Mouse (Mus musculus) liver, embryonic 14.5 days (tissue): ENCODE measurements around the gene Aoc1. TPM values are rescaled to one million over a fixed set of nuclear protein-coding genes. Genes with fewer than 3 reads are reported as not detected.

ENCODE experiments used
- ATAC-seq: fragments of 200-750 bp; cut with Nextera tagmentation; 2 replicates; pipeline ENCODE4 v1.8.0; 2017; ENCODE audit warnings: moderate number of reproducible peaks, mild to moderate bottlenecking, moderate library complexity; ENCODE audit not compliant: insufficient read depth
- DNase-seq, 3 experiments: peaks; one replicate each; pipeline ENCODE4 v3.0.0-alpha.2; 2012 to 2013; ENCODE audit warnings: low read depth in 3 of 3, low spot score in 3 of 3
- H3K27ac ChIP-seq: fragments of 300-500 bp; sonication (generic); 2 replicates; pipeline ENCODE4 v1.5.1; 2014; ENCODE audit warnings: moderate library complexity, mild to moderate bottlenecking, control low read depth, inconsistent platforms
- H3K27me3 ChIP-seq: fragments of 300-500 bp; sonication (generic); 2 replicates; pipeline ENCODE4 v1.6.1; 2014; ENCODE audit warnings: mild to moderate bottlenecking, low read length, moderate library complexity; ENCODE audit not compliant: control insufficient read depth, insufficient read depth
- H3K36me3 ChIP-seq: fragments of 300-500 bp; sonication (generic); replicated peaks from 2 replicates; pipeline ENCODE4 v1.6.1; 2014; ENCODE audit warnings: low read depth; ENCODE audit not compliant: control insufficient read depth, insufficient read depth
- H3K4me1 ChIP-seq, 2 experiments: fragments of 200-500 bp in 1 of 2; fragments of 300-500 bp in 1 of 2; sonication (generic) in 1 of 2; replicated peaks; 2 replicates each; pipeline ENCODE4 v1.6.1; 2012 to 2014; ENCODE audit warnings: antibody characterized with exemption in 1 of 2, inconsistent platforms in 1 of 2, low read length in 1 of 2; ENCODE audit not compliant: control insufficient read depth in 2 of 2, insufficient read depth in 2 of 2
- H3K4me2 ChIP-seq: fragments of 300-500 bp; sonication (generic); 2 replicates; pipeline ENCODE4 v1.6.1; 2014; ENCODE audit warnings: low read depth, mild to moderate bottlenecking, control low read depth, moderate library complexity
- H3K4me3 ChIP-seq, 2 experiments: fragments of 200-500 bp in 1 of 2; fragments of 300-500 bp in 1 of 2; sonication (generic) in 1 of 2; 2 replicates each; pipeline ENCODE4 v1.5.1; 2012 to 2014; ENCODE audit warnings: low read depth in 2 of 2, low read length in 2 of 2, mild to moderate bottlenecking in 2 of 2, control low read depth in 1 of 2, inconsistent platforms in 1 of 2, moderate library complexity in 1 of 2; ENCODE audit not compliant: insufficient read depth in 1 of 2
- H3K9ac ChIP-seq: fragments of 300-500 bp; sonication (generic); replicated peaks from 2 replicates; pipeline ENCODE4 v1.6.1; 2014; ENCODE audit warnings: mild to moderate bottlenecking, control low read depth, moderate library complexity
- H3K9me3 ChIP-seq: fragments of 300-500 bp; sonication (generic); 2 replicates; pipeline ENCODE4 v1.6.1; 2016; ENCODE audit warnings: low read length, mixed read lengths; ENCODE audit not compliant: control insufficient read depth
- CTCF ChIP-seq: IDR thresholded peaks from 2 replicates; pipeline ENCODE4 v1.5.1; 2016; ENCODE audit warnings: antibody characterized with exemption, low read depth, control low read depth
- EP300 ChIP-seq: IDR thresholded peaks from 2 replicates; pipeline ENCODE4 v1.6.1; 2016; ENCODE audit warnings: antibody characterized with exemption, low read depth
- WGBS: fragments of 180-500 bp; shearing (Covaris S2); extraction: QIAGEN DNeasy Blood & Tissue Kit; methylation state at CpG from one replicate; pipeline ENCODE4 v1.1.7; 2014; ENCODE audit not compliant: insufficient replicate concordance; 5-methylcytosine and 5-hydroxymethylcytosine counted together
- polyA plus RNA-seq, 2 experiments: library from polyadenylated mRNA; depleted of rRNA in 1 of 2; stranded (reverse) in 1 of 2; unstranded in 1 of 2; fragments of >200 nt; fragmentation: Nextera tagmentation in 1 of 2; extraction: Ambion mirVana in 1 of 2; gene quantifications; 2 replicates each; pipeline versions ENCODE4 v1.2.1 to v1.2.3; 2012 to 2014

The Aoc1 gene
- polyA plus RNA-seq, 2 experiments: not detected

- DNase-seq (no peak), ATAC-seq (no peak)
- Histone ChIP-seq H3K4me3 (no peak overlapping the region), H3K9me3 (no peaks in the 10 kb centered on the region), H3K27me3 (no peaks in the 10 kb centered on the region), H3K27ac (no peak overlapping the region), H3K4me2 (no peak overlapping the region), H3K36me3 (no peaks in the 10 kb centered on the region), H3K4me1 (0 out of 4 replicates have a peak, but pooled peaks cover 0 to 4% of the 10 kb centered on the region in 2 experiments), H3K9ac (no peak overlapping the region)
- no peak for TF ChIP-seq CTCF
- no peak for TF ChIP-seq EP300
- 62% methylated on average over 7 of the region's 7 CpGs for WGBS
These were observed 35.2 kb upstream of the Aoc1 start for GRCm38 (mm10) chr6:48837516-48837915.

DNA sequence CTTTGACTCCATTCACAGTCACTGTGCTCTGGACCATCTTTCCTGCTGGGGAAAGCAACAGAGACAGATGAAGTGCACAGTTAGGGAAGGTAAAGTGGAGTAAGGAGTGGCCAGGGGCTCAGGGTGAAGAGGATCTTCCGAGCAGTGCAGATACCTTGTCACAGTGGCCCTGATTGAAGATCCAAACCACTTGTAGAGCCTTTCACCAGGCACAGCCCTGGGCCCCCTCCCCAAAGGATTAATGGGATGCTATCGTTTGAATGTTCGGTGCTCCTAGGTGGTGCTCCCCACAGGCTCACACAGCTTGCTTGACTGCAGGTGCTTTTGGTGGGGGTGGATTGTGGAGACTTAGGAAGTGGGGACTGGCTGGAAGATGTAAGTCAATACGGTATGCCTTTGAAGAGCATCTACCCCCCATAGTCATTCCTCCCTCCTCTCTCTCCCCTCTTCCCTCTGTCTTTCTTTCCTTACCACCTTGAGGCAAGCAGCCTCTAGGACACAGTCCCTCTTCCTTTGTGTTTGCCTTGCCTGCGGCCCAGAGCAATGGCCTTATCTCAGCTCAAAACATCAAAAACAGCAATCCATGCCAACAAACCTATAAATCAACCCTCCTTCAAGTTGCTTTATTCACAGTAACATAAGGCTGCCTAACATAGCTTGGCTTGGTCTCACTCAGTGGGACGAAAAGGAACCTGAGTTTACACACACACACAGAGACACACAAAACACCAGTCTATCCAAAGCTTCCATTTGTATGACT is 34.2 kb upstream of the Aoc1 start:
- Histone ChIP-seq H3K4me3 (no peak overlapping the region), H3K27ac (no peak overlapping the region), H3K4me1 (no peaks in the 10 kb centered on the region), H3K9me3 (no peaks in the 10 kb centered on the region), H3K36me3 (no peaks in the 10 kb centered on the region), H3K9ac (no peak overlapping the region), H3K27me3 (no peaks in the 10 kb centered on the region), H3K4me2 (peak overlapping the region; percentile 53)
- DNase-seq (no peak), ATAC-seq (no peak)
- TF ChIP-seq CTCF (no peak), EP300 (no peak)
- WGBS: 61% methylated on average over 6 of the region's 6 CpGs

DNA sequence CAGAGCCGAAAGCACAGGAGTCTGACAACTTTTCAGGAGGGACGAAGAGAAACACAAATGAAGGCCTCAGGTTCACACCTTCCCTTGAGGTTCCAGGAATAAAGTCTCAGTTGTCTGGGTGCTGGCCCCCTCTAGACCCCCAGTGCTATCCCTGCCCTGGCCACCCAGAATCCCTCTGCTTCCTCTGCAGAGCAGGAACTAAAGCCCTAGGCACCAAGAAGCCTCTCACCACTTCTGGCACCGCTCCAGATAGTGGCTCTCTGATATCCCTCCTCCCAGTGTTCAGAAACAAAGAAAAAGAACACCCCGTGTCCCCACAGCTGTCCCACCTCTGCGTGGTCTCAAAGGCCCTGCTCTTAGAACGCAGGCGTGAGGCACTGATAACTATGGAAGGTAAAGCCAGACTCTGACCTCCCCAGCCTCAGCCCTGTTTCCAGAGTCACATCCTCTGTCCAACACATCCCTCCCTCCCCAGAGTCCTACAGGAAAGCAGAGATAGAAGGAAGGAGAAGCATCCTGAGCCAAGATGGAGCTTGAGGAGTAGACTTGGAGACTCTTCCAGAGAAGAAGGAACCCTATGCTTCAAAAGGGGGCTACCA is 32.2 kb upstream of the Aoc1 start, which contains the start of gene Tmem176a:
TSS of gene Tmem176a (plus strand) at position 549 of the 599 bp plus-strand sequence.
- TF ChIP-seq CTCF (no peak), EP300 (no peak)
- 12% methylated on average over 7 of the region's 7 CpGs for WGBS
- no peak for DNase-seq

DNA sequence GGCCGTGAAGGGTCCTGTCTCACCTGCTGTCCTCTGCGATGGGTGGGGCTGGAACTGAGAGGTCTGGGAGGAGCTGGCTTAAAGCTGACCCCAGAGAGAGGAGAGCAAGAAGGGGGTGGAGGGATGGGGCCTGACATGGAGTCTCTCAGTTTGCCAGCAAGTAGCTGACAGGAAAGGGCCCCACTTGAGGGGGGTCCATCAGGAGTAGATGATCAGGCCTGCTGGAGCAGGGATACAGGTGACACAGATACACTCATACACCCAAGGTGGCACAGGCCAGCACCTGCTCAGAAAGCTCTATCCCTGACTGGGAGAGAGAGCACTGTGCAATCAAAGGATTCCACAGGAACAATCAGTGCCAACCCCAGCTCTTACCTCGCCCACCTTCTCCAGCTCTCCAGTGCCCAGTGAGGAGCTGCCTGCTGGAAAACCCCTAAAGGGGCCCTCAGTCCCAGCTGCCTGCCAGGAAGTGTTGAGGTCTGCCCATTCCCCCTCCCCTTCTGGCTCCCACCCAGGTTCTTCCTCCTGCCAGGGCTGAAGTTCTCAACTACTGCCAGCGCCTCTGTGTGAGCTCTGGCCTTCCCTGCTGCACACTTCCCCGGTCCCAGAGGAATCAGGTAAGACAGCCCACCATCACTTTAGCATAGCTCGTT is 31.6 kb upstream of the Aoc1 start, which contains the start of gene Tmem176b:
TSS of gene Tmem176b (minus strand) at position 524 of the 653 bp plus-strand sequence.
- Histone ChIP-seq H3K4me1 (no peaks in the 10 kb centered on the region), H3K9me3 (no peaks in the 10 kb centered on the region), H3K4me3 (peak within 1 kb of the TSS; percentile 33 to 62), H3K9ac (no peak within 1 kb of the TSS; the same call in 1 of the 2 replicates), H3K36me3 (no peaks in the 10 kb centered on the region), H3K27ac (no peak within 1 kb of the TSS), H3K27me3 (no peaks in the 10 kb centered on the region), H3K4me2 (peak within 1 kb of the TSS; percentile 53)
- 6% methylated on average over 6 of the region's 6 CpGs for WGBS
- TF ChIP-seq EP300: no peak
- DNase-seq: peak; percentile 42 to 45 (median 42)
- peak; percentile 80 for ATAC-seq

More for the DNA sequence above, 32.2 kb upstream of the Aoc1 start, which contains the start of gene Tmem176a:
- no peaks in the 10 kb centered on the region for H3K36me3 ChIP-seq
- peak within 1 kb of the TSS; percentile 33 to 62 for H3K4me3 ChIP-seq
- no peak within 1 kb of the TSS; the same call in 1 of the 2 replicates for H3K9ac ChIP-seq
- no peaks in the 10 kb centered on the region for H3K27me3 ChIP-seq
- no peaks in the 10 kb centered on the region for H3K9me3 ChIP-seq
- peak; percentile 16; the same call in 1 of the 2 replicates for ATAC-seq
- no peaks in the 10 kb centered on the region for H3K4me1 ChIP-seq
- peak within 1 kb of the TSS; percentile 53 for H3K4me2 ChIP-seq
- H3K27ac ChIP-seq: no peak within 1 kb of the TSS
